Mouse (Mus musculus): ENCODE results near the gene Bcat2. TPM values are rescaled to one million over a fixed set of nuclear protein-coding genes. Genes with fewer than 3 reads are reported as not detected.
A peak's percentile ranks its signal among the peaks of the same experiment; 100 is the strongest.
"Not testable (repeated sequence)": the region's sequence is repeated elsewhere in the genome, so short reads cannot be mapped to it uniquely, and the experiment has no call there.

The Bcat2 gene
- polyA plus RNA-seq (2016; fragmentation: Nextera tagmentation; extraction: Ambion mirVana): 37.1 and 46.2 TPM in 2 replicates

GRCm38 (mm10) chr7:45570103-45570741, at the start of gene Bcat2:
Bcat2 (plus strand) TSS chr7:45570153.
- Histone ChIP-seq H3K4me3 (peak within 1 kb of the TSS; percentile 73), H3K27me3 (ENCODE audit: insufficient read depth, poor library complexity, severe bottlenecking) (no peaks in the 10 kb centered on the region), H3K4me1 (replicated peaks) (peaks cover 42% of the 10 kb centered on the region), H3K9me3 (no peaks in the 10 kb centered on the region), H3K36me3 (no peaks in the 10 kb centered on the region), H3K27ac (peak within 1 kb of the TSS; percentile 92)
- DNase-seq (ENCODE audit: low spot score): peak; percentile 72
- under 1% methylated on average over 42 of the region's 42 CpGs for WGBS

DNA sequence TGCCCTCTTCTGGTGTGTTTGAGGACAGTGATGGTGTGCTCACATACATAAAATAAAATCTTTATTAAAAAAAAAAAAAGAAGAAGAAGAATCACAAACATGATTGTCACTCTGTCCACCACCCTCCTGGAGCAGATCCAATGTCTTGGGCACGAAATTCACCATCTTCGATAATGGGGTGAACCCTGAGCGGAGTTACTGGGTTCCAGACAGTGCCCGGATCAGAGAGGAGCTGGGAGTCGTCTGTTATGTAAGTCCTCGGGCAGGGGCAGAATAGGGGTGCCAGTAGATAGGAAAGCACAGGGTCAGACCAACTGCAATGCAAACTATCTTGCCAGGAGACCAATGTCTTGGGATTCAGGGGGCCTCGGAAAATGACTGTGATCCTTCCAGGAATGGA, 49.3 kb upstream of the Bcat2 start:
- peaks cover 19% of the 10 kb centered on the region for H3K36me3 ChIP-seq
- H3K27me3 ChIP-seq (ENCODE audit: insufficient read depth, poor library complexity, severe bottlenecking): no peaks in the 10 kb centered on the region
- H3K27ac ChIP-seq: no peak overlapping the region
- H3K4me1 ChIP-seq (replicated peaks): peaks cover 43% of the 10 kb centered on the region
- DNase-seq (ENCODE audit: low spot score): no peak
- H3K4me3 ChIP-seq: no peak overlapping the region
- H3K9me3 ChIP-seq: no peaks in the 10 kb centered on the region
- WGBS: 92% methylated on average over 7 of the region's 7 CpGs

GRCm38 (mm10) chr7:45521728-45522184, 48.2 kb upstream of the Bcat2 start:
- DNase-seq (ENCODE audit: low spot score): peak; percentile 88
- H3K4me1 ChIP-seq (replicated peaks): peaks cover 46% of the 10 kb centered on the region
- H3K4me3 ChIP-seq: peak overlapping the region; percentile 62
- H3K27ac ChIP-seq: peak overlapping the region; percentile 94
- peaks cover 19% of the 10 kb centered on the region for H3K36me3 ChIP-seq
- WGBS: 1% methylated on average over 28 of the region's 28 CpGs
- H3K27me3 ChIP-seq (ENCODE audit: insufficient read depth, poor library complexity, severe bottlenecking): no peaks in the 10 kb centered on the region
- H3K9me3 ChIP-seq: no peaks in the 10 kb centered on the region

GRCm38 (mm10) chr7:45522194-45522752, 47.7 kb upstream of the Bcat2 start:
- Histone ChIP-seq H3K4me1 (replicated peaks) (peaks cover 48% of the 10 kb centered on the region), H3K36me3 (peaks cover 19% of the 10 kb centered on the region), H3K27ac (peak overlapping the region; percentile 94), H3K9me3 (no peaks in the 10 kb centered on the region), H3K27me3 (ENCODE audit: insufficient read depth, poor library complexity, severe bottlenecking) (no peaks in the 10 kb centered on the region), H3K4me3 (peak overlapping the region; percentile 62)
- WGBS: 57% methylated on average over 16 of the region's 16 CpGs
- DNase-seq (ENCODE audit: low spot score): no peak

GRCm38 (mm10) chr7:45522957-45523676, 46.8 kb upstream of the Bcat2 start:
- peaks cover 19% of the 10 kb centered on the region for H3K36me3 ChIP-seq
- no peaks in the 10 kb centered on the region for H3K27me3 ChIP-seq (ENCODE audit: insufficient read depth, poor library complexity, severe bottlenecking)
- peak overlapping the region; percentile 62 for H3K4me3 ChIP-seq
- peak overlapping the region; percentile 40; the same call in 1 of the 2 replicates for H3K27ac ChIP-seq
- peaks cover 48% of the 10 kb centered on the region for H3K4me1 ChIP-seq (replicated peaks)
- no peak for DNase-seq (ENCODE audit: low spot score)
- WGBS: 75% methylated on average over 18 of the region's 18 CpGs
- no peaks in the 10 kb centered on the region for H3K9me3 ChIP-seq

DNA sequence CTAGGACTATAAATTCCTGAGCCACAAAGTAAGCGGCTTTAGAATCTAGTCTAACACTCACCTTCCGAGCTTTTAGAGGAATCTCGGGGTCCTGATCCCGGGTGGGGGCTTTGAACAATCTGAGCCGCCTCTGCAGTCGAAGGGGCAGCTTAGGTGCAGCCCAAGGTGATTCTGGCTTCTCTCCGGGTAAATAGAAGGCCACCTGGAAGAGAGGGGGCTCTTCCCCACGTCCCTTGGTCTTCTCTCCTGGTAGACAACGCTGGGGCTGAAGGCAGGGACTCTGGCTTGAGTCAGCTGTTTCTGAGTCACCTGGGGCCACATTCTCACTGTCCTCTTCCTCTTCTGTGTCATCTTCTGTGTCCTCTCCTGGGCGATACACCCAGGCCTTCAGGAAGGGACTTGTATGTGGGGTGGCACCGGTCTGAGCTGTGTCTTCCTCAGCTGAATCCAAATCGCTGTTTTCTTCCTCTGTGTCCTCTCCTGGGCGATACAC, 46.2 kb upstream of the Bcat2 start:
- H3K4me1 ChIP-seq (replicated peaks): peaks cover 49% of the 10 kb centered on the region
- 83% methylated on average over 13 of the region's 13 CpGs for WGBS
- H3K27me3 ChIP-seq (ENCODE audit: insufficient read depth, poor library complexity, severe bottlenecking): no peaks in the 10 kb centered on the region
- H3K27ac ChIP-seq: peak overlapping the region; percentile 40; the same call in 1 of the 2 replicates
- H3K36me3 ChIP-seq: peaks cover 19% of the 10 kb centered on the region
- H3K4me3 ChIP-seq: peak overlapping the region; percentile 62
- H3K9me3 ChIP-seq: no peaks in the 10 kb centered on the region
- no peak for DNase-seq (ENCODE audit: low spot score)

- peaks cover 19% of the 10 kb centered on the region for H3K36me3 ChIP-seq
- no peaks in the 10 kb centered on the region for H3K27me3 ChIP-seq (ENCODE audit: insufficient read depth, poor library complexity, severe bottlenecking)
- no peaks in the 10 kb centered on the region for H3K9me3 ChIP-seq
- peak overlapping the region; percentile 95 for H3K27ac ChIP-seq
- 32% methylated on average over 12 of the region's 12 CpGs for WGBS
- H3K4me1 ChIP-seq (replicated peaks): peaks cover 62% of the 10 kb centered on the region
- peak overlapping the region; percentile 88 for H3K4me3 ChIP-seq
- DNase-seq (ENCODE audit: low spot score): no peak
Observed at GRCm38 (mm10) chr7:45524841-45525621, 44.9 kb upstream of the Bcat2 start.

GRCm38 (mm10) chr7:45525809-45526473, 44.0 kb upstream of the Bcat2 start, which contains the start of the genes Ppp1r15a and Plekha4:
Ppp1r15a (minus strand) TSS chr7:45526268.
Plekha4 (plus strand) TSS chr7:45526330.
- under 1% methylated on average over 54 of the region's 54 CpGs for WGBS
- H3K9me3 ChIP-seq: no peaks in the 10 kb centered on the region
- peak; percentile 95 for DNase-seq (ENCODE audit: low spot score)
- H3K36me3 ChIP-seq: peaks cover 19% of the 10 kb centered on the region
- peak within 1 kb of the TSS; percentile 95 for H3K27ac ChIP-seq
- H3K4me3 ChIP-seq: peak within 1 kb of the TSS; percentile 88
- H3K27me3 ChIP-seq (ENCODE audit: insufficient read depth, poor library complexity, severe bottlenecking): no peaks in the 10 kb centered on the region
- H3K4me1 ChIP-seq (replicated peaks): peaks cover 68% of the 10 kb centered on the region

DNA sequence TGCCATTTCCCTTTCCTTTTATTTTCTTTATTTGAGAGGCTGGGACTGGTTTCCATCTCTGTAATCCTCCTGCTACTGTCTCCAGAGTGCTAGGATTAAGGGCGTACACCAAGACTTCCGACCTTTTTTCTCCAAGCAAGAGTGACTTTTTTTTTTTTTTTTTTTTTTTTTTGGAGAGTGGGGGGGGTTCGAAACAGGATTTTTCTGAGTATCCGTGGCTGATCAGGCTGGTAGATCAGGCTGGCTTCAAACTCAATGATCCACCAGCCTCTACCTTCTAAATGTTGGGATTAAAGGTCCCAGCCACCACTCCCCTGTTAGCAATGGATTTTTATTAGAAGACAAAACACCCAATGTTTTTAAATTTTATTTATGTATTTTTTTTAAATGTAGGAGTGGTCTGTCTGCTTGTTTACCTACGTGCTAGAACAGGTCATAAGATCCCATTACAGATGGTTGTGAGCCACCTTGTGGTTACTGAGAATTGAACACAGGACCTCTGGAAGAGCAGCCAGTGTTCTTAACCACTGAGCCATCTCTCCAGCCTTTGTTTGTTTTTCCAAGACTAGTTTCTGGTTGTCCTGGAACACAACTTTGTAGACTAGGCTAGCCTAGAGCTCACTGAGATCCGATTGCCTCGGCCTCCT, 43.4 kb upstream of the Bcat2 start:
- Histone ChIP-seq H3K27ac (peak overlapping the region; percentile 95), H3K4me3 (peak overlapping the region; percentile 88), H3K4me1 (replicated peaks) (peaks cover 64% of the 10 kb centered on the region), H3K36me3 (peaks cover 19% of the 10 kb centered on the region), H3K9me3 (no peaks in the 10 kb centered on the region), H3K27me3 (ENCODE audit: insufficient read depth, poor library complexity, severe bottlenecking) (no peaks in the 10 kb centered on the region)
- no peak for DNase-seq (ENCODE audit: low spot score)
- 26% methylated on average over 7 of the region's 7 CpGs for WGBS

GRCm38 (mm10) chr7:45527169-45527568, 42.8 kb upstream of the Bcat2 start:
- 85% methylated on average over 6 of the region's 6 CpGs for WGBS
- H3K27me3 ChIP-seq (ENCODE audit: insufficient read depth, poor library complexity, severe bottlenecking); H3K27ac ChIP-seq; DNase-seq (ENCODE audit: low spot score); H3K4me3 ChIP-seq; H3K9me3 ChIP-seq: not testable (repeated sequence)
- peaks cover 19% of the 10 kb centered on the region for H3K36me3 ChIP-seq
- peaks cover 63% of the 10 kb centered on the region for H3K4me1 ChIP-seq (replicated peaks)

DNA sequence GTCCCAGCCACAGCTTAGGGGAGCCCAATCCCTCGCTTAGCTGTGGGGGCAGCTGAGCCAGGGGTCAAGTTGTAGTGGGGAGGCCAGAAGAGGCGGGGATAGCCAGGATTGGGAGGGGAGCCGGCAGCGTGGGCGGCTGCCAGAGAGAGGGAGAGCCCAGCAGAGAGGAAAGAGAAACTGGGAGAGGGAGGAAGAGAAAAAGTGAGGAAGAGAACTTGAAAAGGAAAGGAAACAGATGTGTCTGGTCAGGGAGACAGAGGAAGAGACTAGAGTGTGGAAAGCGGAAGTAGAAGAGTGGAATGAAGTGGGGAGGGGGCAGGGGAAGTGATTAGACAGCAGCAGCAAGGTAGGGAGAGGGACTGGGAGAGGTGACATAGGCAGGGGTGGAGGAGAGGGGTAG, 40.5 kb upstream of the Bcat2 start:
- H3K27me3 ChIP-seq (ENCODE audit: insufficient read depth, poor library complexity, severe bottlenecking): no peaks in the 10 kb centered on the region
- H3K9me3 ChIP-seq: no peaks in the 10 kb centered on the region
- WGBS: 23% methylated on average over 6 of the region's 6 CpGs
- peaks cover 4% of the 10 kb centered on the region for H3K36me3 ChIP-seq
- peaks cover 51% of the 10 kb centered on the region for H3K4me1 ChIP-seq (replicated peaks)
- peak overlapping the region; percentile 76 for H3K27ac ChIP-seq
- peak overlapping the region; percentile 7; the same call in 1 of the 2 replicates for H3K4me3 ChIP-seq
- no peak for DNase-seq (ENCODE audit: low spot score)

Data from hindbrain, embryonic 10.5 days (tissue).